Mouse (Mus musculus) thymus, postnatal 10 days (tissue): ENCODE data around the gene Chil5.
"Not testable (repeated sequence)": the region's sequence is repeated elsewhere in the genome, so short reads cannot be mapped to it uniquely, and the experiment has no call there.

Experiments used
- DNase-seq, 2 experiments: peaks; one replicate each; pipeline ENCODE4 v3.0.0; 2021; ENCODE audit warnings: low spot score in 2 of 2

Chil5 gene

DNA sequence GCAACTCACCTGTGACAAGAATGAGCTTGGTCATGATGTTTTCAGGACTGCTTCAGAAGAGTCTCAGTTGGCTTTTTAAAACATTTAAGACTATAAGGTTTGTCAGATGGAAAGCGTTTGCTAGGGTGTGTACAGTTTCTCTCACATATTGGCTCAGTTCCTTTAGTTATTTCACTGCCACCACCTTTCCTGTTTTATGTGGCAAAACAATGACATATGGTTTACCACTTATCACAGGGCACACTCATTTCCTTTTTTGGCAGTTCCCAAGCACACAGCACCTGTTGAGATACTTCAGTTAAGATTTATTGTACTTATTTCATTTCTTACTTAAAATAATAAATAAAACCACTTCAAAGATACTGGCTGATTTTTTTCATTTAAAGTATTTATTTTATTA is at the start of gene Chil5:
Chil5 (minus strand) TSS at position 34 of the 400 bp plus-strand sequence.
- DNase-seq: no peak

DNA sequence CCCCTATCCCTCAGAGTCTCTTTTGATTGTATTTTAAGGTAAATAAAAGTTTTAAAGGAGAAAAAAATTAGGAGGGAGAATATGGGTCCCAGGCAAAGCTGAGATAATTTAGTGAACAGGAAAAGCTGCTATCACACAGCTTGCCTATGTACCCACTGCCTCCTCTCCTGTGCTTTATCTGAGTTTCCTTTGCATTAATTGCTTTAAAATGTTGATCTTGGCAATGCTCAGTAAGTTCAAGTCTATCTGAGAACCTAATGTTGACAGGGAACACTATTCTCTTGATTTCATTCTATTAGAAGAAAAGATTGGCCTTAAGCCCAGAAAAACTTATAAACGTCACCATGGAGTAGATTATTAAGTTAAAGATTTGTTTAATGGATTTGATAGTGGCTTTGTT is 42.2 kb upstream of the Chil5 start:
- no peak for DNase-seq

DNA sequence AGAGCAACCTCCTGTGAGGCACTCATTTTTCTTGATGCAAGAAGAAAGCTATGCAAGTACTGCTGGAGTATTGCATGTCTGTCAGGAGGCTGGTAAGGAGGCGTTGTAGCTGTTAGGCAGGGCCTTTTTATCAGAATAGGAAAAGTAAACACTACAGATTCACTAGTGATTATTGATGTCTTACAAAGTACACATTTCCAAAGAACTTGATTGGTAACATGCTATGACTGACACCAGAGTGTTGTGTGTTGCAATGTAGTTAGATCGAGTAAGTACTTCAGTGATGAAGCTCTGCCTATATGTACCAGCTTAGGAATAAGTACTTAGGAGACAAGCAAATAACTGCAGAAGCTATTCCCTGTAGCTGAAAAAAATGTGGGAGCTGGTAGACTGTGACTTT is 38.4 kb upstream of the Chil5 start:
- DNase-seq: no peak

DNA sequence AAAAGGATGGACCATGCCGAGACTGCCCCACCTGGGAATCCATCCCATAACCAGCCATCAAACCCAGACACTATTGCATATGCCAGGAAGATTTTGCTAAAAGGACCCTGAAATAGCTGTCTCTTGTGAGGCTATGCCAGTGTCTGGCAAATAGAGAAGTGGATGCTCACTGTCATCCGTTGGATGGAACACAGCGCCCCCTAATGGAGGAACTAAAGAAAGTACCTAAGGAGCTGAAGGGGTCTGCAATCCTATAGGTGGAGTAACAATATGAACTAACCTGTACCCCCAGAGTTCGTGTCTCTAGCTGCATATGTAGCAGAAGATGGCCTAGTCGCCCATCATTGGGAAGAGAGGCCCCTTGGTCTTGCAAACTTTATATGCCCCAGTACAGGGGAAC is 35.1 kb upstream of the Chil5 start:
- DNase-seq: peak in 1 of 2 experiments; percentile 35

DNA sequence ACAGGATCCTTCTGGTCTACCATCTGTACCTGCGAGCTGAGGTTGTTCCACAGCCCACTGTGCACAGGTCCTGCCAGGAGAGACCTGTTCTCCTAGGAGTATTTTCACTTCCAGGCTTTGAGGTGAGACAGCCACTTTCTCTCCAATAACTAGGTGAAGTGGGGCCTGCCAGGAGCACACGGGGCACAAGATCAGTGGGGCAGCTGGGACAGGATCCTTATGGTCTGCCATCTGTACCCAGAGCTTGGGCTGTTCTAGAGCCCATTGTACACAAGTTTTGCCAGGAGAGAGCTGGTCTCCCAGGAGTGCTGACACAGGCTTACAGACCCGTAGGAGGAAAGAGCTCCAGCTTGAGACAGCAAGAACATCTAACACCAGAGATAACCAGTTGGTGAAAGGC is 25.4 kb upstream of the Chil5 start:
- DNase-seq: no peak

DNA sequence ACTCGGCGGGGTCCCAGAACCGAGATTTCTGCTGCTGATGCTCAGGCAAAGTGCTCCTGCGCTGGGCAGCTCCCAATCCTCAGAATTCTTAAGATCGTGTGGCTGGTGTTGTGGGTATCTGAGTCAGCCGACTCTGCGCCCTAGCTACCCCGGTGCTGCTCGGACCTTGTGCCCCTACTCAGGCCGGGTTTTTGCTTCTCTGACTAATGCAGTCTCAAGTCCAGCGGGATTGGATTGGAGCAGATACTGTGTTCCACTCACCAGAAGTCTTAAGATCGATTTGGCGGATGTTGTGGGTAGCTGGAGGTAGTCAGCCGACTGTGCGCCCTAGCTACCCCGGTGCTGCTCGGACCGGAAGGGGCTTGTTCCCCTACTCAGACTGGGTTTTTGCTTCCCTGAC is 19.3 kb upstream of the Chil5 start:
- DNase-seq: no peak

DNA sequence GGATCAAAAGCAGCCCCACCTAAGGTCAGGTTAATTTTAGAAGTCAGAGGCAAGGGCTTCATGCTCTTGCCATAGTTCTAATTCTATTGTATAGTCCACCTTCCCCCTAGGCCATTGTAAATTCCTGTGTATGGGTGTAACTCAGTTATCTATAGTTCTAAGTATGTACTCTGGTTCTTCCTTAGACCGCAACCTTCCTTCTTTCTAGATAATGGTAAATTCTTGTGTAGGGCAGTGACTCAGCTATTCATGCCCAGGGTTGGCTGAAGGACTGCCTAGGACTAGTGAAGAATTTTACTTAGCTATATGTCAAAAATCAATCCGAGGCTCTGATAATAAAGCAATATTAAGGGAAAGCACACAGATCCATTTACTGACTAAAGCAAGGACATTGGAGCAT is 7.7 kb upstream of the Chil5 start:
- no peak for DNase-seq

DNA sequence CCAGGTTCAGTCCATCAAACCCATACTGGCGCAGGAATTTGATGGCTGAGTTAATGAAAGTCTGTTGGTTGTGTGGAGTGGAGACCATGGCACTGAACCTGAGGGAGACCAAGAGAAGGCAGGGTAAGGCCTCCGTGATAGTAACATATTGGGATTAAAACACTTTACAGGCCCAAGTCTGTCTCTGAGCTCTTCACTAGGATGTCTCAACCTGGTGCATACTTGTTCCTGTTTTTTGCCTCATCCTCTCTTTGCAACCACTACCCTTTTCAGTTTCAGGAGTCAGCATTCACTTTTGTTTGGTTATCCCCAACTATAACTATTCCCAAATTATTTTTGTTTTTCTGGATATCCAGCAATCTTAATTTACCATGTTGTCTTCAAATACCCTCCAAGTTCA is 8.5 kb downstream of the Chil5 start:
- no peak for DNase-seq

DNA sequence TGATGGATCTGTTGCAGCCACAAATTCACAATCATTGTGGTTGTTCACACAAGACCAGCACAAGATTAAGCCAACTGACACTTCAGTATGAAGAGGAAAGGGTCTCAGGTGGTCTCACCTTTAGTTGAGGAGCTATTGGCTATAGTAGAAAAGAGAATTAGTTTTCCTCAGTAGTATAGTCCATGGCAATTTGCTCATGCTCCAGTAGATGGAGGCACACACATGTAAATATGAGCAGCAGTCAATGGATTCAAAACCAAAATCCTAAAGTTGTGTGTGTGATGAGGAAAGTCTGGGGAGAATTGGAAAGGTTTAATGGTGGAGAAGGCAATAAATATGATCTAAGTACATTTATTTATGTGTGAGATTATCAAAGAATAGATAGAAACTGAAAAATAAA is 10.8 kb downstream of the Chil5 start:
- DNase-seq: no peak

DNA sequence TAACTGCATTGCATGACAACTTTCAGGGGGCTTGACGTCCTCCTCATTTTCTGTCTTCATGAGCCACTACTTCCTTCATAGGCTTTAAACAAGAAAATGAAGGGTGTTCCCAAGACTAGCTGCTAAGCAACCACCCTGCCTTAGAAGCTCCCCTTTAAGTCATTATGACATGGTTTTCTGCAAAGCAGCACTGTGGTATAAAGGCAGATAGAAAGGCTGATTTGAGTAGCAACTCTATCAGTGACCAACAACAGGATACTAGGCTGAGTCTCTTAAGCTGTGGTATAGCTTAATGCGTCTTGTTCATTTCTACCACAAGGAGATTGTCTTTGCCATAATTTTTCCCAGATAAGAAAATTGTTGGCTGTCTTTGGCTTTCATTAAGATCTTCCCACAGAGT is 18.1 kb downstream of the Chil5 start, which contains the start of gene Pifo:
Pifo (minus strand) TSS at position 101 of the 400 bp plus-strand sequence.
- no peak for DNase-seq

DNA sequence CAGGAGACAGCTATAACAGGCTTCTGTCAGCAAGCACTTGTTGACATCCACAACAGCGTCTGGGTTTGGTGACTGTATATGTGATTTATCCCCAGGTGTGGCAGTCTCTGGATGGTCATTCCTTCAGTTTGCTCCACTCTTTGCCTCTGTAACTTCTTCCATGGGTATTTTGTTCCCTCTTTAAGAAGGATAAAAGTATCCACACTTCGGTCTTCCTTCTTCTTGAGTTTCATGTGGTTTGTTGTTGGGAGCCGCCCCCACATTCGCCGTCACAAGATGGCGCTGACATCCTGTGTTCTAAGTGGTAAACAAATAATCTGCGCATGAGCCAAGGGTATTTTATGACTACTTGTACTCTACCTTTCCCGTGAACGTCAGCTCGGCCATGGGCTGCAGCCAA is 29.3 kb downstream of the Chil5 start:
- not testable (repeated sequence) for DNase-seq

DNA sequence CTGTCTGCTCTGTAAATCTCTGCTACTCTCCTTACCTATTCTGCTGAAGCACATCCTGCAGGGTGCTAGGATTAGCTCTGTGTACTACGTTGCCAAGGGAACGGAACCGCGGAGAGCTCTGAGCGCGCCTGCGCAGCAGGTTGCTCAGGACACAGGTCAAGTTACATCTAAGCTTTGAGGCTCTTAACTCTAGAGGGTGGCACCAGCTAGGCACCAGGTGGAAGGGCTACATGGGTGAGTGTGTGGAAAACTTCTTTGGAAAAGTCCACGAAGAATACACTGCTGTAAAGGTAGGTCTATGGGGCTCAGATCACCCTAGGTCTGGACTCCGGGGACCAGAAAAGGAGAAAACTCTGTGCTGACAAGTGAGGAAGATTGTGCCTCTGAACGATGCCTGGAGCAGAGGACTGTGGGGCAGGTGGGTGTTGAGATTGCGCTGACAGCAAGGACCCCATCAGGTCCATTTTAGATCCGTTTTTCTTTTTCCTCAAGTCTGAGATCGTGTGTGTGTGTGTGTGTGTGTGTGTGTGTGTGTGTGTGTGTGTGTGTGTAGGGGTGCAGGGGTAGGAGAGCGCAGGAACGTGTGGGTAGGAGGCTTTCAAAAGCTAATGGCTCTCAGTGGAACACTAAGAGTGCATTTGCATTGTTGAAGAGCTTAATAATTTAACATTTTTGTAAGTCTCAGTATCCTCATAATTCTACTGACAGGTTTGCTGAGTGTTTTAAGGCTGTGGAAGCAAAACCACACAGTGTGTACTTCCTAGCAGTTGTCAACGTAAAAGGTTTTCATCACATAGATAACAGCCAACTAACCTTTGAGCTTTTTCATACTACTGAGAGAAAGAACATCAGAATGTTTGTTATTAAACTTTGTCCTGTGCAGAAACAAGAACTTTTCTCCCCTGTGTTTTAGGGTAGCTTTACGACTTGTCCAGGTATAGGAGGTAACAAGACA is 30.9 kb downstream of the Chil5 start:
- DNase-seq: peak in 1 of 2 experiments; percentile 11

DNA sequence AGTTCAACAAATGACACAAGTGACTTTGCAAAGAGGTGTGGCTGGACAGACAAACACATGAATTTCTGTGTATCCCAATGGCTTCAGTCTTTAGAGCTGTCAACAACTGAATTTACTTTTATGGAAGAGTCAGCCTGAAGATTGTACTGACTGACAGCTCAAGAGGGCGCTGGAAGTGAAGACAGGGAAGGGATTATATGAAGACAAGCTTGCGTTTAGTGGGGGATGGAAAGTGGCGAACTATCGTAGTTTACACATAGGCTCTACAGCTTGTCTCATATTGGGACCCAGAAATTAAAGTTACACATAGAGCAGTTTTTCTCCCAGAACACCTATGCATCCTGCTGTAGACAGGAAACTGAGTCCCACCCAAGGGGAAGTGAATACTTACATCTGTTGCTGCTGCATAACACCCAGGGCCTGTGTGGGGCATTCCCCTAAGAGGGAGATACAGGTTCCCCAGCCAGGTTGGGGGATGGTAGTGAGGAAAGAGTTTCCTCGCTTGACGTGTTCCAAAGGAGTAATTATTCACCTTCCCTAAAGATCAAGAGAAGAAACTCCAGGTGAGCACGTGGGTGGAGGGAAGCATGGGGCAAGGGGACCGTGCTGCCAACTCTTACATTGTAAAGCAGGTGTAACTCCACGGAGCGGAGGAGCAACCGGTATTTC is 31.8 kb downstream of the Chil5 start:
- no peak for DNase-seq

DNA sequence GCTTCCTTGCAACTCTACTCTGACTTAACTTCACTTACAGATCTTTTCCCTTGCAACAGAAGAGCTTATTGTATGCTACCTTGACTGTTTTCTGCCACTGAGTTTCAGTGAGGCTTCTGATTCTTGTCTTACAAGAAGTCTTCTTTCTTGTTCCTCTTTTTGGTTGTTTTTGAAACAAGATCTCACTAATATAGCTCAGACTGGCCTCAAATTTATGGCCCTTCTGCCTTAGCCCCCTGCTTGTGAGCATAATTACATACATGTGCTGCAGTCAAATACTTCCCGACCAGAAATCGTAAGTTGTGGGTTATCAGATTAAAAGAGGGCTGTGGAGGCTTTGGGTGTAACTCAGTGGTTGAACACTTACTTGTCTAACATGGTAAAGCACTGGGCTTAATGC is 37.9 kb downstream of the Chil5 start:
- DNase-seq: no peak

DNA sequence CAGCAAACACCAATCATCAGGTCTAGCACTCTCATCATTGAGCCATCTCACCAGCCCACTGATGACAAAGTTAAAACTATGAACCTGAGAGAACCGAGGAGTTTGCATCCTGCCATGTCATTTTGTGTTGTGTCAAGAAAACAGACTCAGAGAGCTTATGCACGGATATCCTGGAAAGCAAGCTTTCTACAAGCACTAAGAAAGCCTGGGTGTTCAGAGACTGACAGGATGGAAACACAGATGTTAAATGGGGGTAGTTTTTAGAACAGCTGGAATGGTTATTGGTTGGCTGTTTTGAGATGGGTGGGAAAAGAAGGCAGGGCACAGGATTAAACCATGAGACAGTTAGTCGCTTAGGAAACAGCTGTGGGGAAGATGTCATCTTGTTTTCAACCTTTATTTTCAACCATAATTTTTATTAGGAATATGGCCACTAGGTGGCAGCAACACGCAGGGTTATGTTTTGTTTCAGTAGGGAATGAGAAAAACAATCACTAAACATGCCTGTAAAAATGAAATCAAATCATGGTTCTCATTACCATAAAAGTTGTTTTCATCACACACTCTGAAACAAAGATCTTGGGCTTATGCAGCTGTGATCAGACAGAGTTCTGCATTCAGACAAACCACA is 40.8 kb downstream of the Chil5 start:
- peak in 1 of 2 experiments; percentile 63 for DNase-seq

DNA sequence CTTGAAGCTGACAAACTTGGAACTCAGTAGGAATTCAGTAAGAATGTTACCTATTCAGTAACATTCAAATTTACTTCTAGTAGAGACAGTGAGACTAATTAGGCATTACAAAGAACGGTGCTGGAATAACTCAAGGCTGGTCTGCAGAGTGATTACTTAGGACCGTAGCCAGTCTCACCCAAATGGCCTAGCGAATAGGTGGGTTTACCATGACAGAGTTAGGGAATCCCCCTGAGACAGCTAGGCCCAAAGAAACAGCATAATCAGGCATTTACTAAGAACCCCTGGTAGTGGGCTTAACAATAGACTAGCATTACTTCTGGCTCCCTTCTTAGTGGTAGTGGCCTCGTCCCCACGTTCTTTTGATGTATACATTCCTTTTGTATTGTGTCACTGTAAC is 43.0 kb downstream of the Chil5 start:
- DNase-seq: not testable (repeated sequence)

DNA sequence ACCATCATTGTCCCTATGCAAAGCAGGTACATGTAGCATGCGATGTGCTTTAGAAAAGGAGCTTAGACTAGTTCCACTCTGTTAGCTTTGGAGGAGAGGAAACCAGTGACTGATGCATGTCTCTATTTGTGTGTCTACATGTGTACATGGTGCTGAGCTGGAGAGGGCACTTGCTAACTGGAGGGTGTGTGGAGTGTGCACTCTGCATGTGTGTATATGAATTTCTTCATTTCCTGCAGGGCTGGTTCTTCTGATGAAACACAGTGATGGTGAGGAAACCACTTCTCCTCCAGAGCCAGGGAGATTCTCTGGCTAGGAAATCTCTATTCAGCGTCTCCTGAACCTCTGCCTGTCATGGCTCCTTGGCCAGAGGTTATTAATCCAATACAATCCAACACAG is 58.4 kb downstream of the Chil5 start:
- DNase-seq: no peak

DNA sequence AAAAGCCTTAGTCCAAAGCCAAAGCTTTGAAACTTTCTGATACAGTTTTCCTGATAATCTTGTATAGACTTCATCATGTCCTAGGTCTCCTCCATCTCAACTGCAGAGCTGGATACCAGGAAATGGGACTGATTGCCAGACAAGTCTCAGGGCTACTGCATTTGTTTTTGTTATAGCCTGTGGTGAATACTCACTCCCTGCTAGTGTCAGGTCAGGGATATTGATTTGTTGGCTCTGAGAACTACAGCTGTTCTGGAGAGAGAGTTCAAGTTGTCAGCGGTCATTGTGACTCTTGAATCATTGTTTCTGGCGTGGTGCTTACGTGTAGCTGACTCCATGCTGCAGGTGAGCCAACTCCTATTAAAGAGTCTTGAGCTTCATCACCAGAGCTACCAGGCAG is 59.2 kb downstream of the Chil5 start, which contains the start of gene Ovgp1:
Ovgp1 (plus strand) TSS at position 301 of the 400 bp plus-strand sequence.
- DNase-seq: no peak

DNA sequence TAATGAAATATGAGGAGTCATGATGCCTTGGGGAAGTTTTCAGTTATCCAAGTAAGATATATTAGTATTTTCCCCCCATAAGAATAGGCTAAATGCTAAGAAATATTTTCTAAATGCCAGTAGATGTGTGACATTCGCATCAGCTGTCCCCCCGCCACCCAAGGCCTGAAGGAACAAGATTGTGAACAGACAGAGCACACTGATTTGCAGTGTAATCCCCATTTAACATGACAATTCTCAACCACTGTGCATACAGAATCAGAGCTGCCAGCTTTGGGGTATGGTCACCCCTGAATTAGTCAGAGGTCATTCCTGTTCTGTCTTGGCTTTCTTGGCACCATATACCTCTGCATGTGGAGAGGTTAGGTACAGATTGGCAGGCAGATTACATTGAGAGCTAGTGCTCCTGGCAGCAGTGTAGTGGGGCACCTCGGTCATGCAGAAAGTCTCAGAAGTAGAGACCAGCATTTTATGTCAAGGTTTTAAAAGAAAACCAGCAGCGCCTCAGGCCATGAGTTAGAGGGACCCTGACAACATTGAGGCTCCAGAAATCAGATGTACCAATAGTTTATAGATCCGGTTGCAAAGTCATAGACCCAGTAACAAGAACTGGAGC is 60.7 kb downstream of the Chil5 start:
- no peak for DNase-seq
